Mouse (Mus musculus) neural tube, embryonic 13.5 days (tissue): ENCODE measurements at regions not wholly inside any gene's neighbourhood (a gene's known extent, or its start where the extent isn't known, plus 50 kb on each side); places are given as distances from the start of the nearest gene placed in this dataset.
"Not testable (repeated sequence)": the region's sequence is repeated elsewhere in the genome, so short reads cannot be mapped to it uniquely, and the experiment has no call there.

ENCODE experiments used
- ATAC-seq: fragments of 200-750 bp; cut with Nextera tagmentation; 2 replicates; pipeline ENCODE4 v1.8.0; 2017; ENCODE audit warnings: low read depth, mild to moderate bottlenecking, moderate TSS enrichment, moderate library complexity
- H3K27ac ChIP-seq: fragments of 300-500 bp; sonication (generic); replicated peaks from 2 replicates; pipeline ENCODE4 v1.5.1; 2015; ENCODE audit warnings: moderate library complexity, mild to moderate bottlenecking, inconsistent platforms
- H3K27me3 ChIP-seq: fragments of 300-500 bp; sonication (generic); 2 replicates; pipeline ENCODE4 v1.6.1; 2015; ENCODE audit warnings: mild to moderate bottlenecking, inconsistent platforms
- H3K36me3 ChIP-seq: fragments of 300-500 bp; sonication (generic); 2 replicates; pipeline ENCODE4 v1.6.1; 2015; ENCODE audit warnings: mild to moderate bottlenecking, inconsistent platforms
- H3K4me1 ChIP-seq: fragments of 300-500 bp; sonication (generic); replicated peaks from 2 replicates; pipeline ENCODE4 v1.6.1; 2015; ENCODE audit warnings: inconsistent platforms
- H3K4me2 ChIP-seq: fragments of 300-500 bp; sonication (generic); 2 replicates; pipeline ENCODE4 v1.6.1; 2015; ENCODE audit warnings: inconsistent platforms, mild to moderate bottlenecking, moderate library complexity
- H3K4me3 ChIP-seq: fragments of 300-500 bp; sonication (generic); 2 replicates; pipeline ENCODE4 v1.5.1; 2015; ENCODE audit warnings: mild to moderate bottlenecking, inconsistent platforms
- H3K9ac ChIP-seq: fragments of 300-500 bp; sonication (generic); 2 replicates; pipeline ENCODE4 v1.6.1; 2015; ENCODE audit warnings: moderate library complexity, mild to moderate bottlenecking, inconsistent platforms
- H3K9me3 ChIP-seq: fragments of 300-500 bp; sonication (generic); 2 replicates; pipeline ENCODE4 v1.6.1; 2016; ENCODE audit warnings: inconsistent platforms
- WGBS: fragments of 180-500 bp; shearing (Covaris S2); methylation state at CpG from one replicate; pipeline ENCODE4 v1.1.7; 2015; 5-methylcytosine and 5-hydroxymethylcytosine counted together

- WGBS, result 85% methylated on average over 3 of the region's 3 CpGs
These were observed 317.9 kb upstream of the Col8a1 start for GRCm38 (mm10) chr16:58072441-58072840.

GRCm38 (mm10) chr16:58100351-58100750, 307.9 kb upstream of the Dcbld2 start:
- no peak for ATAC-seq
- WGBS, result 66% methylated on average over 4 of the region's 4 CpGs
- Histone ChIP-seq H3K4me2 (no peak overlapping the region), H3K4me1 (no peaks in the 10 kb centered on the region), H3K4me3 (no peak overlapping the region), H3K27me3 (no peaks in the 10 kb centered on the region), H3K9ac (no peak overlapping the region), H3K9me3 (no peaks in the 10 kb centered on the region), H3K27ac (no peak overlapping the region), H3K36me3 (no peaks in the 10 kb centered on the region)

More at GRCm38 (mm10) chr16:58072441-58072840, 317.9 kb upstream of the Col8a1 start:
- no peak for ATAC-seq
- no peak overlapping the region for H3K9ac ChIP-seq
- no peaks in the 10 kb centered on the region for H3K36me3 ChIP-seq
- no peak overlapping the region for H3K4me2 ChIP-seq
- H3K27ac ChIP-seq, result no peak overlapping the region
- H3K9me3 ChIP-seq, result no peaks in the 10 kb centered on the region
- H3K27me3 ChIP-seq, result no peaks in the 10 kb centered on the region
- H3K4me3 ChIP-seq, result no peak overlapping the region
- no peaks in the 10 kb centered on the region for H3K4me1 ChIP-seq

DNA sequence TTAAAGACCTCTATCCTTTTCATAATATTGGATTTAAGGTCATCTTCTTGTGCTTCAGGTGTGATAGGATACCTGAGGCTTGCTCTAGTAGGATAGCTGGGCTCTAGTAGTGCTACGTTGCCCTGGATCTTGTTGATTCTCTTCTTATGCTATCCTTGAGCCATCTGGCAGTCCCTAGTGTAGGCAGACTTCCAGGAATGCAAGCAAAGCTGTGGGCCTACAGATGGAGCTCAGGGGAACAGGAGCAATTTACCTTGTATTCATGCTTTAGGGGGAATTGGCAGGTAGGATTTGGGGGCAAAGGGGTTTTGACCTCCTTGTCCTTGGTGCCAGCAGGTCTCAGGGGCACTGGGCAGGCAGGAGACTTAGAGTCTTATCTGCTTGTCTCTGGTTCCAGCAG, 297.8 kb upstream of the Dcbld2 start:
- Histone ChIP-seq H3K36me3 (no peaks in the 10 kb centered on the region), H3K9me3 (no peaks in the 10 kb centered on the region), H3K9ac (no peak overlapping the region), H3K27me3 (no peaks in the 10 kb centered on the region), H3K4me3 (no peak overlapping the region), H3K4me2 (no peak overlapping the region), H3K27ac (no peak overlapping the region), H3K4me1 (no peaks in the 10 kb centered on the region)
- ATAC-seq, result no peak
- WGBS, result 94% methylated on average over 1 of the region's 1 CpGs

DNA sequence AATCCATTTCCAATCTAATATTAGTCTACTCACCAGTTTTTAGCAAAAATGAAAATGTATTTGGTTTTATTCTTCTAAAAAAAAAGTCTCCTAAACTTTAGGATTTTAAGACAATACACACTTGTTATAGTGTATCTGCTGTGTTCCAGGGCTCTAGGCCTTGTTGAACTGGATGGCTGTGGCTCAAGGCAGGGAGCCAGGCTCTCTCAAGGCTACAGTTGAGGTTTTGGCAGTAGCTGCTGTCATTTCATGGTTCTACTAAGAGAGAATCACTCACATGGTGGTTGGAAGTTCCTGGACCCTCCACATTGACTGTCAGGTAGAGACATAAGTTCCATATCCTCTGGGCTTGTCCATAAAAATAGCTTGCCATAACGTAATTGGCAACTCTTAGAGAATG, 282.2 kb upstream of the Dcbld2 start:
- H3K4me1 ChIP-seq, result no peaks in the 10 kb centered on the region
- no peaks in the 10 kb centered on the region for H3K9me3 ChIP-seq
- no peaks in the 10 kb centered on the region for H3K36me3 ChIP-seq
- H3K27me3 ChIP-seq, result no peaks in the 10 kb centered on the region
- WGBS, result 78% methylated on average over 1 of the region's 1 CpGs
- no peak for ATAC-seq
- no peak overlapping the region for H3K27ac ChIP-seq
- H3K4me3 ChIP-seq, result no peak overlapping the region
- no peak overlapping the region for H3K9ac ChIP-seq
- H3K4me2 ChIP-seq, result no peak overlapping the region

DNA sequence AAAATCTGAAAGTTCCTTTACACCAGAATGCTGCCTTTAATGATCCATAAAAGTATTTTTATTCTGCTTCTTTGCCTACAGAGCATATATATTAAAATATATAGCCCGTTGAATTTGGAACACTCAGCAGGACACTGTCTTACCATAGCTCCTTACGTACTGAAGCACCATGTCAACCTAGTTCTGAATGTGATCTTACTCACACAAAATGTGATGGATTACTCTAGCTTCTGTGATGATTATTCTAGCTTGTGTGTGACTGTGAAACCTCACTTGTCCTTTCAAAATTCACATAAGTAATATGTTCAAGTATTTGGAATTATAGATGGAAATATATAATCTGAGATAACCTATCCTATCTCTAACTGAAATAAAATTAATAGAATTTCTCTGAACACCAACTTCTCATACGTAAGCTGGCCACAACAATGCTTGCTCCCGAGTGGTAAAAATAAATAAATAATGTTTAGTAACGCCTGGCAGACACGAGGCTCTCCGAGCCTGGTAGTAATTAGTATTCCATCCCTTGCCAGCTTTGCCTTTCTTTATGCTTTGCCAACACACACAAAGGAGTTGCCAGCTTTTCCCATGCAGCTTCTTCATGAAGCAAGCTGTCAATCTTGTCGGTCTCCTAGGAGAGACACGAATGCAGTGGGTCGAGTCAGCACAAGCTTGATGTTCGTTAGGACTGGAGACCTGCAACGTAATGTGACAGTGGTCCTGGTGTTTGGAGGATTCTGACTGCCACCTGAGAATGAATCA, 271.9 kb upstream of the Dcbld2 start:
- Histone ChIP-seq H3K9ac (no peak overlapping the region), H3K4me2 (peak overlapping the region; percentile 36)
- 34% methylated on average over 12 of the region's 12 CpGs for WGBS

GRCm38 (mm10) chr16:58136979-58137378, 271.3 kb upstream of the Dcbld2 start:
- H3K9ac ChIP-seq, result no peak overlapping the region
- no peak overlapping the region for H3K4me3 ChIP-seq
- ATAC-seq, result no peak
- H3K27ac ChIP-seq, result no peak overlapping the region
- H3K4me2 ChIP-seq, result peak overlapping the region; percentile 36
- no peaks in the 10 kb centered on the region for H3K9me3 ChIP-seq
- H3K4me1 ChIP-seq, result peaks cover 6% of the 10 kb centered on the region
- no peaks in the 10 kb centered on the region for H3K36me3 ChIP-seq
- WGBS, result 87% methylated on average over 7 of the region's 7 CpGs
- no peaks in the 10 kb centered on the region for H3K27me3 ChIP-seq

More for the DNA sequence above, 271.9 kb upstream of the Dcbld2 start:
- Histone ChIP-seq H3K36me3 (no peaks in the 10 kb centered on the region), H3K27ac (no peak overlapping the region), H3K4me3 (no peak overlapping the region), H3K9me3 (no peaks in the 10 kb centered on the region), H3K27me3 (no peaks in the 10 kb centered on the region), H3K4me1 (peaks cover 6% of the 10 kb centered on the region)
- ATAC-seq, result peak; percentile 91

- no peaks in the 10 kb centered on the region for H3K36me3 ChIP-seq
- no peak overlapping the region for H3K4me2 ChIP-seq
- H3K4me1 ChIP-seq, result peaks cover 6% of the 10 kb centered on the region
- no peaks in the 10 kb centered on the region for H3K27me3 ChIP-seq
- H3K9me3 ChIP-seq, result no peaks in the 10 kb centered on the region
- no peak overlapping the region for H3K4me3 ChIP-seq
- no peak overlapping the region for H3K27ac ChIP-seq
- no peak for ATAC-seq
- 84% methylated on average over 4 of the region's 4 CpGs for WGBS
- H3K9ac ChIP-seq, result no peak overlapping the region
These were observed 270.4 kb upstream of the Dcbld2 start for GRCm38 (mm10) chr16:58137728-58138279.

DNA sequence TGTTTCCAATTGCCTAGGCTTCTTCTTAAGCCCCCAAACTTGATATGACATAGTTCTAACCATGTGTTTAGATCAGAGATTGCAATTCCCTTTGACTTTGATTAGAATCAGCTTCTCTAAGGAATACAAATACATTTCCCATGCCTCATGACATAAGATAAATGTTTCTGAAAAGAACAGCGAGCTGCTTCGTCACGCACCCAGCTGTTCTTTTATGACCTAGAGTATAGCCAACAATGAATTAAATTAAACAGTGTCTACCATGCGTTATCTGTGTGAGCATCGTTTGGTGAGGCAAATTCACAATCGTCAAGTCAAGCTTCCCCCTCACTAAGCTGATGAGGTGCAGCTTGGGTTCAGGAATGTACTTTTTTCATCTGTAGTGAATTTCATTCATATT, 261.8 kb upstream of the Dcbld2 start:
- H3K9ac ChIP-seq, result no peak overlapping the region
- no peaks in the 10 kb centered on the region for H3K27me3 ChIP-seq
- no peak overlapping the region for H3K4me3 ChIP-seq
- no peak overlapping the region for H3K4me2 ChIP-seq
- no peaks in the 10 kb centered on the region for H3K36me3 ChIP-seq
- no peak for ATAC-seq
- H3K27ac ChIP-seq, result no peak overlapping the region
- H3K4me1 ChIP-seq, result 0 out of 2 replicates have a peak, but pooled peaks cover 4% of the 10 kb centered on the region
- H3K9me3 ChIP-seq, result no peaks in the 10 kb centered on the region
- WGBS, result 15% methylated on average over 6 of the region's 6 CpGs

GRCm38 (mm10) chr16:58155538-58155937, 252.7 kb upstream of the Dcbld2 start:
- Histone ChIP-seq H3K36me3 (no peaks in the 10 kb centered on the region), H3K9me3 (no peaks in the 10 kb centered on the region), H3K27me3 (no peaks in the 10 kb centered on the region), H3K27ac (no peak overlapping the region), H3K4me1 (no peaks in the 10 kb centered on the region), H3K4me3 (no peak overlapping the region), H3K4me2 (no peak overlapping the region), H3K9ac (no peak overlapping the region)
- no peak for ATAC-seq
- WGBS, result 35% methylated on average over 4 of the region's 4 CpGs

DNA sequence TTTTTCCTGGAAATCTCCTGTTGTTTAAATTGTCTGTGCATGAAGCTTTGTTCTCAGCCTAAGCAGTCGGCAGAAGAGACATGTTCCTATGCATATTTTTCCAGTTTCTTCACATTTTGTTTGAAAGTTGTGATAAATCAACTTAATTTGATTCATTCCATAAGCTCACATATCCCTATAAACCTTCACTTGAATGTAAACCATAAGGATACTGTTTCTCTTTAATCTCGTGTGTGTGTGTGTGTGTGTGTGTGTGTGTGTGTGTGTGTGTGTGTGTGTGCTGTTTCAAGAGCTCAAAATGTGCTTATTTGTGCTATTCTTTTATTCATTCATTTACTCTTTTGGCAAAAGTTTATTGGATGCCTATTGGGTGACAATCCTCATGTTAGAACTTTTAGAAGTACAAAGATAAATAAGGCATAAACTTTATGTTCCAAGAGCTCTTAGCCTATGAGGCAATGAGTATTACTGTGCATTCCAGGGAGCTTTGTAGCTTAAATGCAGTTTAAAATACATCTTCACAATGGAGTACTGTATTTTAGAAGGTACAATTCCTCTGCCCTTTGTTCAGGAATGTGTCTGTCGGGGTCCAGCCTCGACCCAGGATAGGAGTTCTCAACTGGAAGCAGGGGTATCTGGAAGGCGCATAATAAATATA, 229.4 kb upstream of the Dcbld2 start:
- ATAC-seq, result no peak
- H3K27ac ChIP-seq, result no peak overlapping the region
- 79% methylated on average over 5 of the region's 5 CpGs for WGBS

GRCm38 (mm10) chr16:58179981-58180380, 228.3 kb upstream of the Dcbld2 start:
- not testable (repeated sequence) for H3K4me2 ChIP-seq, H3K4me1 ChIP-seq, H3K36me3 ChIP-seq, H3K9ac ChIP-seq, H3K27me3 ChIP-seq, H3K27ac ChIP-seq, H3K9me3 ChIP-seq, ATAC-seq, H3K4me3 ChIP-seq

More for the DNA sequence above, 229.4 kb upstream of the Dcbld2 start:
- Histone ChIP-seq H3K4me2 (no peak overlapping the region), H3K9me3 (no peaks in the 10 kb centered on the region), H3K4me3 (no peak overlapping the region), H3K36me3 (no peaks in the 10 kb centered on the region), H3K27me3 (no peaks in the 10 kb centered on the region), H3K9ac (no peak overlapping the region), H3K4me1 (no peaks in the 10 kb centered on the region)

- H3K27ac ChIP-seq, result no peak overlapping the region
- no peak overlapping the region for H3K4me3 ChIP-seq
- no peaks in the 10 kb centered on the region for H3K4me1 ChIP-seq
- H3K27me3 ChIP-seq, result no peaks in the 10 kb centered on the region
- H3K36me3 ChIP-seq, result no peaks in the 10 kb centered on the region
- no peaks in the 10 kb centered on the region for H3K9me3 ChIP-seq
- ATAC-seq, result no peak
- 85% methylated on average over 5 of the region's 5 CpGs for WGBS
- H3K4me2 ChIP-seq, result no peak overlapping the region
- no peak overlapping the region for H3K9ac ChIP-seq
These were observed 213.4 kb upstream of the Dcbld2 start for GRCm38 (mm10) chr16:58194619-58195497.
